Mouse (Mus musculus): Measurements from ENCODE around the gene Apob.
"Not testable (repeated sequence)": the region's sequence is repeated elsewhere in the genome, so short reads cannot be mapped to it uniquely, and the experiment has no call there.

The Apob gene

DNA sequence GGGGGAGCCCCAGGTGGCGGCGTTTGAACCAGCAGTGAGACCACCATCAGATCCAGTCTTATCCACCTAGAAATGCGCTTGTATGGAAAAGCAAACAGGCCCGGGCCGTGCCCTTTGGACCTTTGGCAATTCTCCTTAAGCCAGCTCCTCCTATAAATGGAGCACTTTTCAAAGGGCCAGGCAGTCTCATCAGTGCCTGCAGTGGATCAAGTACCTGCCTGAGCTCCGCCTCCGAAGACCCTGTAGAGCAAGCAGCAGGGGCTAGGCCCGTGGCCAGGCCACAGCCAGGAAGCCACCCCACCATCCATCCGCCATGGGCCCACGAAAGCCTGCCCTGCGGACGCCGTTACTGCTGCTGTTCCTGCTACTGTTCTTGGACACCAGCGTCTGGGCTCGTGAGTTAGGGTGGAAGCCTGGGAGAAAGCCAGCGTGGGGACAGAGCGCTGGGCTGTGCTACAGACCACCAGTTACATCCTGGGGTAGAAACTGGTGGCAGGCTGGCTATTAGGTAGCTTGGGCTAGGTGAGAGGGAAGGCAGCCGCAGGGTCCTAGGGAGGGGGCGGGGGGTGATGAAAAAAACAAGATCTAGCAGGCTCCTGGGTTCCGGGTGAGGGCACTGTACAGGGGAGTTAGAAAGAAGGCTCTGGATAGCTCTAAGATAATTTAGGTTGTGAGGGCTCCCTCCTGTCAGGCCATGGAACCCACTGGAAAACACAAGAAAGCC lies at the start of gene Apob:
TSS of gene Apob (plus strand) at position 183 of the 724 bp plus-strand sequence.
- peak; percentile 12 for DNase-seq (ENCODE audit: low spot score)

DNA sequence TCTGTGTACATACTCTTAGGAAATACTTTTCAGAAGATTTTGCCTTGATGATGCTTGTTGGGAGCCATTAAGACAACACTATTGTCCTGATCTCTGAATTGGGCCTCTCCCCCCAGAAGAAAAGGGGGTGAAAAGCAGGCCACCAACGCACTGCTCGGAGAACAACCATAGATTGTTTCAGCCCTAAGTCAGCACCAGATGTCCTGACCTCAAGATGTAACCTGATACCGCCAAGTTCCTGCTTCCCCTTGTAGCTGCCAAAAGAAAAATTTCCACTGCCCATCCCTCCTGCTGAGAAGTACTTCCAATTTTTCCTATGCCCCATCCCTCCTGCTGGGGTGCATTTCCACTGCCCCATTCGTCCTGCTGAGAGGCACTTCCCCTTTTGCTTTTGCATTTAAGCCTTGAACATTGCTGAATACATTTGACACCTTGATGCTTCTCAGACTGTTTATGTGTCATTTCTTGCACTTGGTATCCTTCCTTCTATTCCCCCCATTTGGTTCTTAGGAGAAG lies 45.0 kb upstream of the Apob start:
- DNase-seq (ENCODE audit: low spot score), result no peak

DNA sequence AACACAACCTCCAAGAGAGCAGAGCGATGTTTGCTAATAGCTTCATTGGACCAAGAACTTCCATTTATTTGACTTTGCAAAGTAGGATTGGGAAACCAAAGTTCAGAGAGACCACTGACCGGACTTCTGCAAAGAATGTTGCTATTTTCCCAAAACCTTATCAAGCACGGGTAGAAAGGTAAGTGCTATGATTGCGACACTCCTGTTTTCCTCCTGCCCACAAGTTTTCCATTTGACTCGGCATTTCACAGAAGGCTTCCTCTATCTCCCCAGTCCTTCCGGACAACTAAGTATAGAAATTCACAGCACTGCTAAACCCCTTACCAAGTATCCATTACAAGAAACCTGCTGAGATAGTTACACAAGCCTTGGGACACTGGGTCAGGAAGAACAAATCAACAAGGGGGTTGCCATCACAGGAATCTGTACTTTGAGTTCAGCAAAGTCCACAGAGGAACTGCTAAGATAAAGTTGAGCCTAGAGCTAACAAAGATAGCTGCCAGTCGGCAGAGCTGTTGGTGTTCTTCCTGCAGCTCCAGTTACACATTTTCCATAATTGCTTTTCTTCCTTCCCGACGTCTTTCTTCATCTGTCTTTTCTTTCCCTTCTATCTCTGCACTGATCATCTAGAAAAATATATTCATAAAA lies 27.2 kb upstream of the Apob start:
- DNase-seq (ENCODE audit: low spot score), result no peak

DNA sequence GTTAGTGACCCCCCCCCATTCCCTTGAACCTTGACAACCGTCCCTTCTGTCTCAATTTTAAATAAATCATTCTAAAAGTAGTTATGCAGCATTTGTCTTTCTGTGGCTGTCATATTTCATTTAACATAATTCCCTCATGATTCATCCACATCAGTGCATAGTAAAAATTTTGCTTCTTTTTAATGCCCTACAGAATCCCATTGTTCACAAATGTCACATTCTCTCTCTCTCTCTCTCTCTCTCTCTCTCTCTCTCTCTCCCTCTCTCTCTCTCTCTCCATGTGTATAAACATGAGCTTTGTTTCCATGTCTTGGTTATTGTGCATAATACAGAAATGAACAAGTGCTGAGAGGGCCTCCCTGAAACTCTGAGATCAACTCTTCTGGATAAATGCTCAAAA lies 18.6 kb upstream of the Apob start:
- no peak for DNase-seq (ENCODE audit: low spot score)

DNA sequence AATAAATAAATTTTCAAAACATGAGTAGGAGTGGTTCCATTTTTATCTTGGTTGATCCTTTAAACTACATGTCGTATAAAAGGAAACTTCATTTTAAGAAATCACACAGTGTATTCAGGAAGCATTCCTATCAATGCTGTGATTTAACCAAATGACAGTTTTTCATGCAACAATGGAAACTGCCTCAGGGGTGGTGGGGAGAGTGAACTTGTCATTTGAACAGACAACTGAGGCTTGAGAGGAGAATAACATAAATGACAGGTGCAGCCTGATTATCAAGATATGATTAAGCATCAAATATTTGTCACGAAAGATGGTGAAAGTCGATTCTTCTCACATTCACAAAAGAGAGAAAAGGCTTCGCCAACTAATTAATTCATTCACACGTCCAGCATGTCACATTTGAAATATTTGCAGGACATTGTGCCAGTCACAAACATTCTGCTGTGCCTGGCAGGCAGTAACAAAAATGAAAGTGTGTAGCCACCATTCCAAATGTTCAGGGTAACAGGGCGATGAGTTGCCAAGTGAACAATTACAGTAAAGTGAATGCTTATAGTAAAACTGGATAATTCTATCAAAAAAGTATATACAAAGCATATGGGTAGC lies 18.0 kb upstream of the Apob start:
- no peak for DNase-seq (ENCODE audit: low spot score)

GRCm38 (mm10) chr12:7962314-7962927 lies 15.0 kb upstream of the Apob start:
- no peak for DNase-seq (ENCODE audit: low spot score)

- DNase-seq (ENCODE audit: low spot score), result no peak
These were observed 10.2 kb upstream of the Apob start for GRCm38 (mm10) chr12:7967221-7967620.

DNA sequence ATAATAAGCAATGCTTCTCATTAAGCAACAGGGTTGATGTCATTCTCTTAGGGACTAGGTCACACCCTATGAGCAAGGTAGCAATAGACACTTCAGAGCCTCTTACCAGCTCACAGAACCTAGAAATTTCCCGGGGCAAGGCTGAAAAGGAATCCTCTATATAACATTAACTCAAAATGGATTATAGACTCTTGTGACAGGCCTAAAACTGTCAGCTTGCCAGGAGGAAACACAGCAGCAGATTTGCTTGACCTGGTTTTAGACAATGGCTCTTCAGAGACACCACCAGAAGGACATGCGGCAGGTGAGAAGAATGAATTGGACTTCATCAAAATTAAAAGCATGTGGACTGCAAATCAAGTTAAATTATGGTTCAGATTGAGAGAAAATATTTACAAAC lies 7.1 kb upstream of the Apob start:
- DNase-seq (ENCODE audit: low spot score), result no peak

DNA sequence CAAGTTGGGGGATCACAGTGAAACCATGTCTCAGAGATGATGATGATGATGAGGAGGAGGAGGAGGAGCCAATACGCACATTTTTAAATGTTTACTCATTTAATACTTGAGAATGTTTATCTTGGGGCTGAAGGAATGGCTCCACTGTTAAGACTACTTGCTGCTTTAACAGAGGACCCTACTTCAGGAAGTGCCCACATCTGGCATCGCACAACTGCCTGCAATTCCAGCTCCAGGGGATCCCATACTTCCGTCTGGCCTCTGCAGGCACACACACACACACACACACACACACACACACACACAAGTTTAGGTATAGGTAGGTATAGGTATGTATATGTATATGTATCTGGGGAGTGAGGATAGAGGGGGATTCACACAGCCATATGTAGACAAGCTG lies 6.6 kb upstream of the Apob start:
- no peak for DNase-seq (ENCODE audit: low spot score)

DNA sequence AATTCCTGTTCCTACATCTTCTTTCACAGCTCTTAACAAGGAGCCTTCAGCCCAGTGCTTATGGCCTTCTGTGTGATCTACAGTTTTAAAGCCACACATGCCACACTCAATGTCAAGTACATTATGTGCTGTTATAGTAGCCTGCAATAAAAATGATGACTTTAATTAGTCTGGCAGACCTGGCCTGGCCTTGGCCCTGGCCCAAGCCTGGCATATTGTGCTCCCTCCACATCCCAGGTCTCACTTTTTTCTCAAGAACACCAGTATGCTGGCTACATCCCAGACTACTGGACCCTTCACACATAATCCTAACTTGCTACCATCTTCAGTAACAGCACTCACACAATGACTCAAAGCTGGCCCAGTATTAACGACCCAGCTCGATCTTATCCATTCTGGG lies 5.7 kb upstream of the Apob start:
- no peak for DNase-seq (ENCODE audit: low spot score)

DNA sequence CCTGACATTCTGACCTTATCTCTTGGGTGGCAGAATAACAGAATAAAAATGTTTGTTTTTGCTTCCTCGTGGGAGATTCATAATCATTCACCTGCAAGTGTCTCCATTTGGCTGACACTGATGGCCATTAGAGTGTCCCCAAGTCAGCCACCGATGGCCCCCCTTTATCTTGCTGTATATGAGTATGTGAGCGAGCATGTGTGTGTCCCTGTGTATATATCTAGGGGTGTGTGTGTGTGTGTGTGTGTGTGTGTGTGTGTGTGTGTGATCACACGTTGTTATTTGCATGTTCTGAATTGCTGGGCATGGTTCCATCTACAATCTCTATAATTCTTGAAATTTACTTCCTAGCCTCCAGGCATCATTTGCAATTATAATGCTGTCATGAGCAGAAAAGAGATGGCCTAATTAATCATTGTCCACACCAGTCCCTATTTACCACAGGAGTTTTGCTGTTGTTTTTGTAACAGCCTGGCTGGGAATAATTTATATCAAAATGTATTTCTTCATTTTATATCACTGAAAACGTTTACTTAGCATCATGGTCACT lies 3.6 kb upstream of the Apob start:
- DNase-seq (ENCODE audit: low spot score), result no peak

DNA sequence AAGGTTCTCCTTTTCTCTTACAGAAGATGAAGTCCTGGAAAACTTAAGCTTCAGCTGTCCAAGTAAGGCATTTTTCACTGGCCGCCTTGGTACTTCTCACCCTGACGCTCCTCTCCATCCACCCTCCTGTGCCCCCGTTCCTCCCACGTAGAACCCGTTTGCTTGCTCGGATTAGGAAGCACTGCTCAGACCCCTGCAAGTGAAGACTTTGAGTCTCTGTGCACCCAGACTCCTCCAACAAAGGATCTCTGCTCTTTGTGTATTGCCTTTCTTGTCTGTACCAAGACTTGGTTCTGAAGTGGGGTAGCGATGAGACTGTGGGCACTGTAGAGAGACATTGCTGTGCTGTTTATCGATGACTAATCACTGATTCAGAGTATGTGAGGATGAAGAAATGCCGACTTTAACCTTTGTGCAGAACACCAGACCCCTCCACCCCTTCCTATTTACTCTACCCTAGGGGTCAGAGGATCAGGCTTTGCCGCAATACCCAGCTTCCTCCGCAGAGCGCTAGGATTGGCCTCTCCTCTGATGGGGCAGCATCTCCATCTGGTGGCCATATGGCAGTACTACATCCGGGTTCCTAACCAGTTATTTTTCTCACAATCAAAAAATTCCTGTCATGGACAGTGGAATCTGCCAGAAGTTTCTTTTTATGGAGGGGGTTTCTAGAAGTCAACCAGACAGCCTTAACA lies 889 bp downstream of the Apob start:
- DNase-seq (ENCODE audit: low spot score), result peak; percentile 62

GRCm38 (mm10) chr12:7984411-7984810 lies 7.0 kb downstream of the Apob start:
- no peak for DNase-seq (ENCODE audit: low spot score)

GRCm38 (mm10) chr12:7990804-7991203 lies 13.4 kb downstream of the Apob start:
- peak; percentile 10 for DNase-seq (ENCODE audit: low spot score)

GRCm38 (mm10) chr12:7991570-7991969 lies 14.1 kb downstream of the Apob start:
- no peak for DNase-seq (ENCODE audit: low spot score)

DNA sequence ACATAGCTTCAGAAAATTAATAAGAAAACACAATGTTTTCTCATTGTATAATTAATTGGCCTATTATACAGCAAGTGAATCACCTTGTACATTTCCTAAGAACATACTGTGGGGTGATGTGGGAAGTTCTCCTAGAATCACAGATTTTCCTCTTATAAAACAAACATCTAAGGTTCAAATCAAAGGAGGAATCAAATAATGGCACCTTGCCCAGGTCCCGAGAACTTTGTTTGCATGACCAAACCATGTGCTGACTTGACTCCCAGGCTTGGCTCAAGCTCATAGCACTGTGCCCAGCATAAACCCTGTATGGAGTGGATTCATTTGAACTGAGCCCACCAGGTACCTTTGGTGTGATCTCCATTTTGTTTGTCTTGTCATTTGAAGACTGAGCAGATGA lies 43.5 kb downstream of the Apob start:
- DNase-seq (ENCODE audit: low spot score), result no peak

DNA sequence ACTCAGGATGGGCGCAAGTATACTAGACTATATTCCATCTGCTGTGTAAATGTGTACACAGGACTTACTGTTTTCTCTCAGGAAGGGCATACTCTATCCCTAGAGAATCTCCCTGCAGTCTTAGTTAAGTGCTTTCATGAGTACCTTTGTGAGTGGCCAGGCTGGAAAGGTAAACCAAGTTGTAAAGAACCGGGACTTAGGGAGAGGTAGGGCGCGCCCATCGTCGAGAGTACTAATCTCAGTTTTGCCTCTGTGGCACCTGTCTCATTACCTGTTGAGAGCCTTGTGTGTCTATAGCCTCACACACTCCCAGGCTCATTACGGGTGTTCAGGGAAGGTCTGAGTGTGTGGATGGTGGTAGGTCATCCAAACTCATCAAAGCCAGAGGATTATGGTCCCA lies 52.1 kb downstream of the Apob start:
- no peak for DNase-seq (ENCODE audit: low spot score)

GRCm38 (mm10) chr12:8030057-8030456 lies 52.6 kb downstream of the Apob start:
- DNase-seq (ENCODE audit: low spot score), result no peak

DNA sequence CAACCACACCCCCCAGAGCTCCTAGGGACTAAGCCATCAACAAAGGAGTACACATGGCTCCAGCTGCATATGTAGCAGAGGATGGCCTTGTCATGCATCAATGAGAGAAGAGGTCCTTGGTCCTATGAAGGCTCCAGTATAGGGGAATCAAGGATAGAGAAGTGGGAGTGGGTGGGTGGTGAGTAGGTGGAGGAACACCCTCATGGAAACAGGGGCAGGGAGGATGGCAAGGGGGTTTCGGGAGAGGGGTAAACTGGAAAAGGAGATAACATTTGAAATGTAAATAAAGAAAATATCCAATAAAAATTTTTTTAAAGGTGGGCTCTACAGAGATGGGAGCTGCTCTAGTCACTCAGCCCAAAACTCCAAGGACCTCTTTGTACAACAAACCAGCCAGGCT lies 53.7 kb downstream of the Apob start:
- DNase-seq (ENCODE audit: low spot score), result not testable (repeated sequence)

DNA sequence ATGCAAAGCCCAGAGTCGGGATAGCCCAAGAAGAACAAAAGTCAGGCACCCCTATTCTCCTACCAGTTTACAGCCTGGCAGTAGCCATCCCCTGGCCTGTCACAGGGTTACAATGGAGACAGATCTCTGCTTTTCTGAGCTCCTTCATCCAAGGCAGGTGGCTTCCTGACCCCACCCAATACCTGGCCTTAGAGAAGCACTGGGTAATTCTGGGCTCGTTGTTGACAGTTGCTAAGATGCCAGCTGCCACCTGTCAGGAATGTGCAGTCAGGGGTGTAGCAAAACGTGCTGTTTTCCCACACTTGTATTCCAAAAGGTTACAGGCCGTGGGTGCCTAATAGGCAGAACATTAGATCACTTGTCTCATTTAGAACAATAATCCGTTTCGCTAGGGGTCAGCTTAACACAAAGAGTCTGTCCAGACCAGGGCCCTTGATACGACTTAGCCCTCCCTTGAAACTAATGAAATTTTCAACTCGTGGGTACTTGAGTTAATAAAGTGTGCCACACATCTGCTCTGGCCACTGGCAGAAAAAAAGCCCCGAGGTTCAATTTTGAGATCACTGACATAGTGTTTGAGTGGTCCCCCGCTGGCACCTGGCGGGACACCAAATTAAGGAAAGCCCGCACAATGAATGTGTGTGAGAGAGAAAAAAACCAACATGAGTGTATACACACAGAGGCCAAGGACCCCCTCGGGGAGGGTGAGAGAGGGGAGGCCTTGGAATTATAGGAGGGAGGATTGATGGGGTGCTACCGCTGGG lies 54.3 kb downstream of the Apob start:
- no peak for DNase-seq (ENCODE audit: low spot score)

DNA sequence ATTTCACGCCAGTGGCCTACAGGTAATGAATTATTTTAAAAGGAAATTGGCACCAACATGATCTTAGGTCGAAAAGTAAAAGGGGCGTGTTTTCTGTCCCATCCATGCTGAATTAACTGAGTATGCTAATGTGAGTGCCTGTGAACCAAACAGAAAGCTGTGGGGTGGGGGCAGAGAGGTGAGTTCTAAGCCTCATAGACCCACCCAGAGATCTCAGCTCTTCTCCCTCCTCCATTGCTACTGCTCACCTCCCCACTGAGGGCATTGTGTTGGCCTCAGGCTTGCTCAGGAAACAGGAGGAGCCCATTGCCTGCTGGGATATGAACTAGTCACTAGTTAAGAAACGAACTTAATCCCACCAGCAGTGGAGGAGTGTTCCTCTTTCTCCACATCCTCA lies 54.9 kb downstream of the Apob start:
- no peak for DNase-seq (ENCODE audit: low spot score)
